Mouse (Mus musculus): ENCODE measurements around the gene Scgb1b12.
"Not testable (repeated sequence)": the region's sequence is repeated elsewhere in the genome, so short reads cannot be mapped to it uniquely, and the experiment has no call there.

Scgb1b12 gene

DNA sequence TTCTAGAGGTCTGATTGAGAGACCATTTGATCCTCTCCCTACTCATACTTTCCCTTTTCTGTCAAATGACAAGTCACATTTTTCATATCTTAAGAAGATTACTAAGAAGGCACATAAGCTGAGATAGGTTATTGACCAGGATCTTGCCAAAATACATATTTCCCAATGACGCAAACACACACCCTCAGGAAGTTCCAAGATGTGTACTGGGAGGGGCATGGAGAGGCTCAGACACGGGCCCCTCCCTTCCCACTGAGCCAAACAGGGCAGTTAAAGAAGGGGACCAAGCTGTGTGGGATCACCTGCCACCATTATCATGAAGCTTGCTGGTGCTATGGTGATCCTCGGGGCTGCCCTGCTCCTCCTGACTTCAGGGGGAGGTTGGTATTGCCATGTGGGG lies at the start of gene Scgb1b12:
Gene Scgb1b12 (plus strand): TSS at position 301 of the 400 bp plus-strand sequence.
- ATAC-seq (ENCODE audit: insufficient number of reproducible peaks, low FRiP score, low TSS enrichment), result not testable (repeated sequence)

DNA sequence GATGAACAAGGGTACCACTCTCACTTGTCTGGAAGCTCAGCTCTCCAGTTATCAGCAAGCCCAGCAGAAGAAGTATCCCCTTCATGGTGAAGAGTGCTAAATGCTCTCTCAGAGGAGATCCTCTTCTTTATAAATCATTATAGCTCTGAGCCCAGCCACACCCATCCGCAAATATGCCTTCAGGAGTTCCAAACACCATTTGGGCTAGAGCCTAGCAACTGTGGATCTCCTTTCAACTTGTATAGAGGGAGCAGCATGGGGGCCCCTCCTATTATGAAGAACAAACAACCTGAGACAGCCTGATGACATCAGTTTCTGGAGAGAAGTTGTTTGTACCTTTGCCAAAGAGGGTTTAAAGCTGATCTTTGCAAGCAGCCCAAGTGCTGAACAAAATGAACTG lies 6.8 kb upstream of the Scgb1b12 start, which contains the start of gene Scgb2b12:
Gene Scgb2b12 (minus strand): TSS at position 101 of the 400 bp plus-strand sequence.
- ATAC-seq (ENCODE audit: insufficient number of reproducible peaks, low FRiP score, low TSS enrichment), result not testable (repeated sequence)

All from cerebellum, adult (tissue).